7 mouse cellular contexts compared by ENCODE assay signal in the genomic region with DNA sequence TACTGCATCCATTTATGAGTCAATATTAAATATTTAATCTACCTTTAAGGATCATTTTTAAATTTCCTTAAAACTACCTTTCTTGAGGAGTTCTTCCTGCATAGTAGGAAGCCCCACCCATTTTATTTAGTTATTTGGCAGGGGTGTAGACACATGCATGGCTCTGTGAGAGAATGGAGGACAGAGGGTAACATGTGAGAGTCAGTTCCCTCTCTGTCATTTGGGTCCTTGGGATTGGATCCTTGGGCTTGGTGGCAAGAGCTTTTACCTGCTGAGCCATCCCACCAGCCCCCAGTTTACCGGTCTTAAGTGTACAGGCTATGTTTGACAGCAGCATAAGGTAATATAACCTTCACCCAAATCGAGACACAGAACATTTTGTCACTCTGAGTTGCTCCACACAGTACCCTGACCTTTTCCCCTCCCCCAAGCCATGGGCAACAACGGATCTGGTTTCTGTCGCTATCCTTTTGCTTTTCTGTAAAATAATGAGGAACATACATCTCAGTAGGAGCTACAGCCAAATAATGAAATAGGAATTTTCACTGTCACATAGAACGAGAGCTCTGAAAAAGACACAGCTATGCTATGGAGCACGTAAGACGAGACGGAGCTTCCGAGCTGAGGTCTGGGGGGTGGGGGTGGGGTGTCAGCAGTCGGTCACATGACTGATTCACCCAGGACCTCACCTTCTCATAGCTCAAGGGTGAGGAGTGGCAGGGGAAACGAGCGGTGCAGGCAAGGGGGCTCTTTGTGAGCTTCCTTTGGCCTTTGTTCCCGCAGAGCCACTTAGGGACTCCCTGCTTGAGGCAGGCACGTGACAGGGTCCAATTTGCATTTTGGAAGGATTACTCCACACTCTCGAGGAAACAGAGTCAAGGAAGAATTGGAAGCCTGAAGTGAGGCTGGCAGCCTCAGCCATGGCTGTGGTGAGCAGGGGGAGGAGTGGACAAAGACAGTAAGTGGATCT.
DNase-seq lines count a peak whose midpoint lies in the region; ATAC-seq lines count a peak whose summit lies in the region.

No protein-coding gene starts in this region.

- H3K27ac ChIP-seq in forebrain, embryonic 10.5 days: peak overlapping the region; percentile 82

- ATAC-seq in frontal cortex, adult (ENCODE audit: low TSS enrichment): no peak

- H3K4me3 ChIP-seq in forebrain, embryonic 10.5 days: peak overlapping the region; percentile 46

- H3K27me3 ChIP-seq in forebrain, embryonic 10.5 days (ENCODE audit: poor library complexity, severe bottlenecking): peaks cover 15% of the 10 kb centered on the region

- no peaks in the 10 kb centered on the region for H3K9me3 ChIP-seq in forebrain, embryonic 10.5 days

- WGBS in forebrain, embryonic 10.5 days: 4% methylated on average over 15 of the region's 15 CpGs

- DNase-seq in B cell, adult 2 months: peak; percentile 44 to 47
- peak; percentile 44 for DNase-seq in CD4-positive helper T cell, adult 2 months (ENCODE audit: low read depth, low spot score)
- peak; percentile 67 for DNase-seq in forebrain, embryonic 10.5 days (ENCODE audit: extremely low spot score, low spot score)
- peak; percentile 32 for DNase-seq in liver
- peak; percentile 66 for DNase-seq in skeletal muscle tissue, adult 2 months (ENCODE audit: low read depth, low spot score)
- DNase-seq in layer of hippocampus, postnatal 25 days (ENCODE audit: extremely low spot score in 1 of 2, low spot score in 1 of 2): no peak

- H3K36me3 ChIP-seq in forebrain, embryonic 10.5 days (replicated peaks): no peaks in the 10 kb centered on the region

- H3K4me1 ChIP-seq in forebrain, embryonic 10.5 days: peaks cover 41% of the 10 kb centered on the region

Comparison
In these comparisons a context has a peak if more than half of its experiments do, and no peak if none do; other contexts are left out.
1. DNase-seq: peak in B cell, adult 2 months (2 of 2), CD4-positive helper T cell, adult 2 months (single experiment), forebrain, embryonic 10.5 days (single experiment), liver (single experiment) and skeletal muscle tissue, adult 2 months (single experiment); none in layer of hippocampus, postnatal 25 days (0 of 2).